Mouse (Mus musculus): ENCODE results near the gene BC025920.
"Not testable (repeated sequence)": the region's sequence is repeated elsewhere in the genome, so short reads cannot be mapped to it uniquely, and the experiment has no call there.

Gene BC025920

GRCm38 (mm10) chr10:81604019-81604967 lies 1.8 kb upstream of the BC025920 start:
- no peak for DNase-seq (ENCODE audit: low spot score)

GRCm38 (mm10) chr10:81604968-81605665 lies 953 bp upstream of the BC025920 start:
- peak; percentile 95 for DNase-seq (ENCODE audit: low spot score)

GRCm38 (mm10) chr10:81605666-81605973 lies 450 bp upstream of the BC025920 start:
- DNase-seq (ENCODE audit: low spot score): no peak

- no peak for DNase-seq (ENCODE audit: low spot score)
These were observed 2.2 kb downstream of the BC025920 start for GRCm38 (mm10) chr10:81608308-81608707.

GRCm38 (mm10) chr10:81612779-81613178 lies 6.7 kb downstream of the BC025920 start:
- DNase-seq (ENCODE audit: low spot score): no peak

- peak; percentile 67 for DNase-seq (ENCODE audit: low spot score)
These were observed 9.4 kb downstream of the BC025920 start for GRCm38 (mm10) chr10:81615486-81615885.

- no peak for DNase-seq (ENCODE audit: low spot score)
These were observed 13.9 kb downstream of the BC025920 start for GRCm38 (mm10) chr10:81619976-81620375.

GRCm38 (mm10) chr10:81620786-81621185 lies 14.7 kb downstream of the BC025920 start:
- DNase-seq (ENCODE audit: low spot score): no peak

GRCm38 (mm10) chr10:81623441-81623840 lies 17.4 kb downstream of the BC025920 start:
- no peak for DNase-seq (ENCODE audit: low spot score)

- DNase-seq (ENCODE audit: low spot score): no peak
These were observed 20.3 kb downstream of the BC025920 start for GRCm38 (mm10) chr10:81626101-81626993.

GRCm38 (mm10) chr10:81626994-81627835 lies 21.1 kb downstream of the BC025920 start, which contains the start of gene Sirt6:
TSS of gene Sirt6 (minus strand) at chr10:81627797.
- DNase-seq (ENCODE audit: low spot score): peak; percentile 96

GRCm38 (mm10) chr10:81627836-81628220 lies 21.8 kb downstream of the BC025920 start:
- DNase-seq (ENCODE audit: low spot score): no peak

GRCm38 (mm10) chr10:81628390-81628789 lies 22.3 kb downstream of the BC025920 start, which contains the start of gene Ankrd24:
TSS of gene Ankrd24 (plus strand) at chr10:81628540.
- no peak for DNase-seq (ENCODE audit: low spot score)

- DNase-seq (ENCODE audit: low spot score): peak; percentile 95
These were observed 27.4 kb downstream of the BC025920 start for GRCm38 (mm10) chr10:81633253-81634099.

- no peak for DNase-seq (ENCODE audit: low spot score)
These were observed 30.3 kb downstream of the BC025920 start for GRCm38 (mm10) chr10:81636338-81636737.

GRCm38 (mm10) chr10:81638101-81638500 lies 32.0 kb downstream of the BC025920 start:
- no peak for DNase-seq (ENCODE audit: low spot score)

GRCm38 (mm10) chr10:81640825-81641224 lies 34.8 kb downstream of the BC025920 start:
- not testable (repeated sequence) for DNase-seq (ENCODE audit: low spot score)

GRCm38 (mm10) chr10:81641566-81641965 lies 35.5 kb downstream of the BC025920 start:
- no peak for DNase-seq (ENCODE audit: low spot score)

- DNase-seq (ENCODE audit: low spot score): no peak
These were observed 36.0 kb downstream of the BC025920 start for GRCm38 (mm10) chr10:81641978-81642647.
